Mouse (Mus musculus) CH12.LX (cell line): Measurements from ENCODE around the gene Dcst2. TPM values are rescaled to one million over a fixed set of nuclear protein-coding genes. Genes with fewer than 3 reads are reported as not detected.

Source experiments
- DNase-seq: peaks from one replicate; pipeline ENCODE4 v3.0.0-alpha.2; 2013; ENCODE audit errors: extremely low read depth
- H3K27ac ChIP-seq: 2 replicates; pipeline ENCODE4 v1.5.1; 2012; ENCODE audit warnings: low read depth, mild to moderate bottlenecking, control low read depth, moderate library complexity; ENCODE audit not compliant: insufficient read depth
- H3K27me3 ChIP-seq: replicated peaks from 2 replicates; pipeline ENCODE3; 2012; ENCODE audit warnings: inconsistent platforms
- H3K36me3 ChIP-seq, 2 experiments: replicated peaks in 1 of 2; 2 replicates each; pipeline versions ENCODE3 to v1.6.1; 2012; ENCODE audit warnings: inconsistent platforms in 1 of 2, low read length in 1 of 2, mild to moderate bottlenecking in 1 of 2, mixed read lengths in 1 of 2, moderate library complexity in 1 of 2; ENCODE audit not compliant: control insufficient read depth in 1 of 2, insufficient read depth in 1 of 2
- H3K4me1 ChIP-seq, 2 experiments: 2 replicates each; pipeline ENCODE4 v1.6.1; 2012; ENCODE audit warnings: inconsistent platforms in 1 of 2, moderate library complexity in 1 of 2; ENCODE audit not compliant: insufficient read depth in 2 of 2, control insufficient read depth in 1 of 2
- H3K4me2 ChIP-seq: 2 replicates; pipeline ENCODE4 v1.6.1; 2012; ENCODE audit warnings: low read depth, mild to moderate bottlenecking, control low read depth; ENCODE audit not compliant: poor library complexity, insufficient read depth, severe bottlenecking
- H3K4me3 ChIP-seq, 3 experiments: fragments of 150-350 bp in 1 of 3; sonication (generic) in 1 of 3; replicated peaks in 1 of 3; 2 replicates each; pipeline versions ENCODE3 to v1.5.1; 2011 to 2012; ENCODE audit warnings: low read depth in 2 of 3, low read length in 2 of 3, mild to moderate bottlenecking in 2 of 3, moderate library complexity in 2 of 3, control low read depth in 1 of 3, improper control_type of control experiment in 1 of 3, inconsistent platforms in 1 of 3, mixed read lengths in 1 of 3; ENCODE audit not compliant: poor library complexity in 1 of 3
- H3K79me2 ChIP-seq: replicated peaks from 2 replicates; pipeline ENCODE4 v1.6.1; 2012; ENCODE audit warnings: mild to moderate bottlenecking, moderate library complexity; ENCODE audit not compliant: control insufficient read depth, poor library complexity, insufficient read depth, severe bottlenecking; ENCODE audit errors: extremely low read depth
- H3K9ac ChIP-seq: 2 replicates; pipeline ENCODE4 v1.6.1; 2012; ENCODE audit warnings: low read depth, mild to moderate bottlenecking, control low read depth, moderate library complexity; ENCODE audit not compliant: insufficient read depth
- H3K9me3 ChIP-seq: replicated peaks from 2 replicates; pipeline ENCODE3; 2012; ENCODE audit warnings: low read length, inconsistent platforms, mixed read lengths
- BHLHE40 ChIP-seq: IDR thresholded peaks from 2 replicates; pipeline ENCODE4 v1.6.1; 2011; ENCODE audit warnings: mild to moderate bottlenecking, low read depth, low read length, improper control_type of control experiment
- CHD1 ChIP-seq: IDR thresholded peaks from 2 replicates; pipeline ENCODE4 v1.6.1; 2012; ENCODE audit warnings: low read depth, low read length, improper control_type of control experiment, inconsistent platforms
- CHD2 ChIP-seq: IDR thresholded peaks from 2 replicates; pipeline ENCODE4 v1.6.1; 2011; ENCODE audit warnings: low read length, improper control_type of control experiment
- CTCF ChIP-seq, 2 experiments: IDR thresholded peaks in 1 of 2; conservative IDR thresholded peaks in 1 of 2; 2 replicates each; pipeline ENCODE4 v1.5.1; 2011 to 2012; ENCODE audit warnings: low read depth in 2 of 2, low read length in 2 of 2, improper control_type of control experiment in 1 of 2, inconsistent platforms in 1 of 2, mild to moderate bottlenecking in 1 of 2, moderate library complexity in 1 of 2
- E2F4 ChIP-seq: IDR thresholded peaks from 2 replicates; pipeline ENCODE4 v1.6.1; 2011; ENCODE audit warnings: low read depth, low read length, improper control_type of control experiment; ENCODE audit not compliant: insufficient replicate concordance
- ETS1 ChIP-seq: conservative IDR thresholded peaks from 2 replicates; pipeline ENCODE4 v1.6.1; 2012; ENCODE audit warnings: low read depth, mild to moderate bottlenecking, inconsistent platforms, low read length, improper control_type of control experiment, moderate library complexity
- GABPA ChIP-seq: IDR thresholded peaks from 2 replicates; pipeline ENCODE4 v1.6.1; 2012; ENCODE audit warnings: low read depth, low read length, improper control_type of control experiment, inconsistent platforms; ENCODE audit not compliant: insufficient replicate concordance
- HCFC1 ChIP-seq: IDR thresholded peaks from 2 replicates; pipeline ENCODE4 v1.6.1; 2012; ENCODE audit warnings: low read depth, mild to moderate bottlenecking, inconsistent platforms, low read length, improper control_type of control experiment
- IRF4 ChIP-seq: IDR thresholded peaks from 2 replicates; pipeline ENCODE4 v1.6.1; 2014; ENCODE audit warnings: low read depth, mild to moderate bottlenecking, inconsistent platforms, low read length, improper control_type of control experiment
- JUND ChIP-seq: conservative IDR thresholded peaks from 2 replicates; pipeline ENCODE4 v1.6.1; 2011; ENCODE audit warnings: low read depth, low read length, improper control_type of control experiment
- KAT2A ChIP-seq: IDR thresholded peaks from 2 replicates; pipeline ENCODE4 v1.6.1; 2012; ENCODE audit warnings: low read length, improper control_type of control experiment, inconsistent platforms; ENCODE audit not compliant: insufficient replicate concordance
- MYC ChIP-seq: IDR thresholded peaks from 2 replicates; pipeline ENCODE4 v1.6.1; 2011; ENCODE audit warnings: low read depth, mild to moderate bottlenecking, improper control_type of control experiment, low read length
- NELFE ChIP-seq: IDR thresholded peaks from 2 replicates; pipeline ENCODE4 v1.6.1; 2011; ENCODE audit warnings: low read depth, low read length, improper control_type of control experiment
- PAX5 ChIP-seq: IDR thresholded peaks from 2 replicates; pipeline ENCODE4 v1.6.1; 2012; ENCODE audit warnings: low read length, inconsistent platforms, mixed read lengths
- POLR2A ChIP-seq: IDR thresholded peaks from 2 replicates; pipeline ENCODE4 v1.6.1; 2011; ENCODE audit warnings: low read depth, mild to moderate bottlenecking, improper control_type of control experiment, low read length
- POLR2AphosphoS2 ChIP-seq: IDR thresholded peaks from 2 replicates; pipeline ENCODE4 v1.6.1; 2011; ENCODE audit warnings: low read depth, low read length, improper control_type of control experiment
- RAD21 ChIP-seq: IDR thresholded peaks from 2 replicates; pipeline ENCODE4 v1.6.1; 2011; ENCODE audit warnings: low read depth, mild to moderate bottlenecking, low read length, improper control_type of control experiment, moderate library complexity
- RCOR1 ChIP-seq: conservative IDR thresholded peaks from 2 replicates; pipeline ENCODE4 v1.6.1; 2012; ENCODE audit warnings: low read depth, mild to moderate bottlenecking, inconsistent platforms, low read length, improper control_type of control experiment
- SIN3A ChIP-seq: IDR thresholded peaks from 2 replicates; pipeline ENCODE4 v1.6.1; 2012; ENCODE audit warnings: low read length, improper control_type of control experiment, inconsistent platforms
- SMC3 ChIP-seq: IDR thresholded peaks from 2 replicates; pipeline ENCODE4 v1.6.1; 2011; ENCODE audit warnings: low read depth, low read length, improper control_type of control experiment
- UBTF ChIP-seq: IDR thresholded peaks from 2 replicates; pipeline ENCODE4 v1.6.1; 2012; ENCODE audit warnings: low read depth, mild to moderate bottlenecking, inconsistent platforms, low read length, improper control_type of control experiment, moderate library complexity
- ZC3H11A ChIP-seq: IDR thresholded peaks from 2 replicates; pipeline ENCODE4 v1.6.1; 2012; ENCODE audit warnings: low read depth, mild to moderate bottlenecking, inconsistent platforms, low read length, improper control_type of control experiment
- ZMIZ1 ChIP-seq: IDR thresholded peaks from 2 replicates; pipeline ENCODE4 v1.6.1; 2012; ENCODE audit warnings: low read depth, mild to moderate bottlenecking, inconsistent platforms, low read length, improper control_type of control experiment
- dilution Hi-C: fragments of 300-500 bp; cut with MboI; formaldehyde crosslinking; loops from 2 replicates; pipeline ENCODE4 v1.14.3; 2020; ENCODE audit warnings: low sequenced_read_pairs; ENCODE audit not compliant: extremely low pct_unique_long_range_greater_than_20kb, extremely low pct_ligation_motif_present
- in situ Hi-C: fragments of 300-500 bp; cut with MboI; formaldehyde crosslinking; loops from 3 replicates; pipeline ENCODE4 v1.14.3; 2019; ENCODE audit warnings: low sequenced_read_pairs, low pct_ligation_motif_present, low pct_unique_long_range_greater_than_20kb, mixed read lengths
- polyA plus RNA-seq: library from polyadenylated mRNA; unstranded; fragments of >175 nt; gene quantifications from 2 replicates; pipeline ENCODE4 v1.2.1, GENCODE M21; 2012; ENCODE audit warnings: low read depth; ENCODE audit not compliant: insufficient read length
- total RNA-seq, 2 experiments: library from RNA; depleted of rRNA; stranded (reverse); fragments of 300-350 nt in 1 of 2; fragments of >200 nt in 1 of 2; gene quantifications; 2 replicates each; pipeline ENCODE4 v1.2.3; 2012 to 2014

Gene Dcst2
- total and polyA plus RNA-seq, 3 experiments = 0.10 TPM; not detected in 2

GRCm38 (mm10) chr3:89332476-89332875 is 29.3 kb upstream of the Dcst2 start:
- H3K4me2 ChIP-seq = no peak overlapping the region
- TF ChIP-seq POLR2A = no peak
- no peak for TF ChIP-seq MYC
- no peak for TF ChIP-seq CHD1
- no peak for TF ChIP-seq KAT2A
- TF ChIP-seq UBTF = no peak
- TF ChIP-seq ETS1 = no peak
- TF ChIP-seq ZMIZ1 = no peak
- no peak for TF ChIP-seq NELFE
- no peak for TF ChIP-seq PAX5
- no peak for TF ChIP-seq HCFC1
- no peak for TF ChIP-seq ZC3H11A
- no peak for TF ChIP-seq GABPA
- no peaks in the 10 kb centered on the region for H3K36me3 ChIP-seq
- H3K9me3 ChIP-seq = no peaks in the 10 kb centered on the region
- H3K27ac ChIP-seq = no peak overlapping the region
- no peaks in the 10 kb centered on the region for H3K79me2 ChIP-seq
- H3K4me3 ChIP-seq = no peak overlapping the region
- in situ Hi-C loops = loop anchor here (25.0 kb wide), 2 partner anchors 355 to 430 kb away; partner anchors contain the start of genes Chrnb2 and Ube2q1
- DNase-seq = no peak
- H3K9ac ChIP-seq = no peak overlapping the region
- peaks cover 52% of the 10 kb centered on the region for H3K27me3 ChIP-seq
- H3K4me1 ChIP-seq = peaks cover 15 to 32% of the 10 kb centered on the region in 2 experiments
- dilution Hi-C loops = no loop called here

- H3K4me1 ChIP-seq = peaks cover 15 to 33% of the 10 kb centered on the region in 2 experiments
- no peak for DNase-seq
- dilution Hi-C loops (no loop called here), in situ Hi-C loops (loop anchor here (25.0 kb wide), 2 partner anchors 354 to 429 kb away; partner anchors contain the start of genes Chrnb2 and Ube2q1)
- H3K9me3 ChIP-seq = no peaks in the 10 kb centered on the region
- no peak overlapping the region for H3K4me2 ChIP-seq
- no peak overlapping the region for H3K4me3 ChIP-seq
- H3K79me2 ChIP-seq = no peaks in the 10 kb centered on the region
- H3K36me3 ChIP-seq = no peaks in the 10 kb centered on the region
- peaks cover 46% of the 10 kb centered on the region for H3K27me3 ChIP-seq
- H3K27ac ChIP-seq = no peak overlapping the region
- TF ChIP-seq POLR2A (no peak), BHLHE40 (no peak), POLR2AphosphoS2 (no peak), E2F4 (no peak), SMC3 (no peak), CHD1 (no peak), ZC3H11A (no peak), RAD21 (no peak), RCOR1 (no peak), CHD2 (no peak), ZMIZ1 (no peak), SIN3A (no peak), IRF4 (no peak), KAT2A (no peak), CTCF (conservative IDR thresholded peaks at IDR 0.05 in 1 of 2, IDR thresholded peaks at IDR 0.05 in 1 of 2; ENCODE audit: low read depth in 2 of 2, low read length in 2 of 2) (no peak), JUND (no peak)
- H3K9ac ChIP-seq = no peak overlapping the region
Observed at GRCm38 (mm10) chr3:89333053-89333452, 28.7 kb upstream of the Dcst2 start.
